Mouse (Mus musculus) cerebellum, adult 8-10 months (tissue): ENCODE measurements around the gene Nid2.

ENCODE experiments used
- DNase-seq: peaks from one replicate; pipeline ENCODE4 v3.0.0; 2022

Nid2 gene

GRCm38 (mm10) chr14:19788443-19788842, 37.4 kb downstream of the Nid2 start:
- DNase-seq, result no peak

- no peak for DNase-seq
Measured at GRCm38 (mm10) chr14:19794881-19795280, 43.8 kb downstream of the Nid2 start.

GRCm38 (mm10) chr14:19796541-19797304, 45.7 kb downstream of the Nid2 start:
- DNase-seq, result no peak

GRCm38 (mm10) chr14:19800485-19800884, 49.4 kb downstream of the Nid2 start:
- no peak for DNase-seq

- DNase-seq, result no peak
Measured at GRCm38 (mm10) chr14:19801474-19802215, 50.6 kb downstream of the Nid2 start.

- DNase-seq, result no peak
Measured at GRCm38 (mm10) chr14:19803222-19803621, 52.2 kb downstream of the Nid2 start.

GRCm38 (mm10) chr14:19803623-19804022, 52.6 kb downstream of the Nid2 start:
- DNase-seq, result no peak

GRCm38 (mm10) chr14:19807339-19807738, 56.3 kb downstream of the Nid2 start:
- DNase-seq, result no peak

GRCm38 (mm10) chr14:19807858-19808257, 56.8 kb downstream of the Nid2 start:
- no peak for DNase-seq

- DNase-seq, result no peak
Measured at GRCm38 (mm10) chr14:19809934-19810333, 58.9 kb downstream of the Nid2 start.

- DNase-seq, result no peak
Measured at GRCm38 (mm10) chr14:19813061-19813460, 62.0 kb downstream of the Nid2 start.

- DNase-seq, result peak; percentile 36
Measured at GRCm38 (mm10) chr14:19817949-19818348, 66.9 kb downstream of the Nid2 start.

- no peak for DNase-seq
Measured at GRCm38 (mm10) chr14:19821686-19822085, 70.6 kb downstream of the Nid2 start.

GRCm38 (mm10) chr14:19823321-19824142, 72.5 kb downstream of the Nid2 start, which contains the start of gene Rtraf:
TSS of gene Rtraf (minus strand) at chr14:19823824.
- peak; percentile 90 for DNase-seq

- DNase-seq, result peak; percentile 12
Measured at GRCm38 (mm10) chr14:19825481-19825880, 74.4 kb downstream of the Nid2 start.

GRCm38 (mm10) chr14:19836289-19836688, 85.2 kb downstream of the Nid2 start:
- no peak for DNase-seq

GRCm38 (mm10) chr14:19839600-19840332, 88.7 kb downstream of the Nid2 start:
- DNase-seq, result peak; percentile 73

- no peak for DNase-seq
Measured at GRCm38 (mm10) chr14:19853471-19853870, 102.4 kb downstream of the Nid2 start.

GRCm38 (mm10) chr14:19858279-19858678, 107.2 kb downstream of the Nid2 start:
- DNase-seq, result no peak

- DNase-seq, result peak; percentile 59
Measured at GRCm38 (mm10) chr14:19858808-19859776, 108.0 kb downstream of the Nid2 start.

- no peak for DNase-seq
Measured at GRCm38 (mm10) chr14:19860281-19860680, 109.2 kb downstream of the Nid2 start.
